Mouse (Mus musculus) spleen, adult 2 months (tissue): ENCODE measurements at regions not wholly inside any gene's neighbourhood (a gene's known extent, or its start where the extent isn't known, plus 50 kb on each side); places are given as distances from the start of the nearest gene placed in this dataset.

Source experiments
- CTCF ChIP-seq: fragments of 200-500 bp; IDR thresholded peaks from 2 replicates; pipeline ENCODE4 v1.5.1; 2011; ENCODE audit warnings: mild to moderate bottlenecking, inconsistent platforms; ENCODE audit not compliant: insufficient read depth, insufficient read length, insufficient replicate concordance; ENCODE audit errors: extremely low read depth
- POLR2A ChIP-seq: fragments of 200-500 bp; IDR thresholded peaks from 2 replicates; pipeline ENCODE4 v1.6.1; 2011; ENCODE audit warnings: low read depth, low read length, inconsistent platforms

DNA sequence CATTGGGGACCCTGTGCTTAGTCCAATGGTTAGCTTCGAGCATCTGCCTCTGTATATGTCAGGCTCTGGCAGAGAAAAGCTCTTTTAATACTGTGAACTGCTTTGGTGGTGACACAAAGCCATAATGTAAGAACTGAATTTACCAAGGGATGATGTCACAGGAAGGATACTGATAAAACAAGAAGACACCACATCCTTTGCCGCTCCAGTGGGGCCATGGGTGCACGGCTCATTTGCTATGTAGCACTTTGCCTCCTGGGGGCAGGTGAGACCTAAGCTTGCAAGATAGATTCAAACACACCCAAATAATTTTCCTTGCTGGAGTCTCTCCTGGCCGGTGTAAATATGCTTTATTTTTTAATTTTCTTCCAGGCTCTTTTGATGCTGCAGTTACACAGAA lies 86.2 kb upstream of the Try4 start:
- TF ChIP-seq CTCF (peak; percentile 1; the same call in 1 of the 2 replicates), POLR2A (no peak)
